Mouse (Mus musculus) G1E (cell line): ENCODE results near the gene Pfdn2. TPM values are rescaled to one million over a fixed set of nuclear protein-coding genes. Genes with fewer than 3 reads are reported as not detected.

Experiments
- ATAC-seq: 2 replicates; pipeline ENCODE4 v1.8.0; 2016; ENCODE audit warnings: mild to moderate bottlenecking; ENCODE audit not compliant: insufficient number of reproducible peaks, poor library complexity, low FRiP score, severe bottlenecking; ENCODE audit errors: extremely low read depth
- DNase-seq: peaks from one replicate; pipeline ENCODE4 v3.0.0; 2012; ENCODE audit warnings: low spot score
- H3K27me3 ChIP-seq: 2 replicates; pipeline ENCODE4 v1.6.1; 2012; ENCODE audit warnings: mild to moderate bottlenecking, low read length, inconsistent platforms; ENCODE audit not compliant: insufficient read depth
- H3K36me3 ChIP-seq: replicated peaks from 2 replicates; pipeline ENCODE3; 2012; ENCODE audit warnings: mild to moderate bottlenecking, inconsistent platforms
- H3K4me1 ChIP-seq: 2 replicates; pipeline ENCODE4 v1.6.1; 2012; ENCODE audit warnings: low read depth, low read length, inconsistent platforms, mixed read lengths; ENCODE audit not compliant: insufficient read depth
- H3K4me3 ChIP-seq: 2 replicates; pipeline ENCODE4 v1.5.1; 2012; ENCODE audit warnings: low read depth, mild to moderate bottlenecking, inconsistent platforms, low read length, moderate library complexity, mixed read lengths
- H3K9me3 ChIP-seq: replicated peaks from 2 replicates; pipeline ENCODE4 v1.6.1; 2012; ENCODE audit warnings: inconsistent platforms
- CTCF ChIP-seq: IDR thresholded peaks from 2 replicates; pipeline ENCODE4 v1.5.1; 2012; ENCODE audit warnings: low read depth, low read length, inconsistent platforms, mixed read lengths
- GATA1 ChIP-seq: IDR thresholded peaks from 2 replicates; pipeline ENCODE4 v1.6.1; 2012; ENCODE audit warnings: borderline replicate concordance, low read length, inconsistent platforms, mixed read lengths
- GATA2 ChIP-seq: IDR thresholded peaks from 2 replicates; pipeline ENCODE4 v1.6.1; 2012; ENCODE audit warnings: low read depth, low read length, inconsistent platforms, borderline replicate concordance
- POLR2AphosphoS5 ChIP-seq: IDR thresholded peaks from 2 replicates; pipeline ENCODE4 v1.6.1; 2012; ENCODE audit warnings: low read depth, low read length, inconsistent platforms; ENCODE audit not compliant: insufficient replicate concordance
- TAL1 ChIP-seq: conservative IDR thresholded peaks from 2 replicates; pipeline ENCODE4 v1.6.1; 2012; ENCODE audit warnings: low read depth, low read length, inconsistent platforms, mixed read lengths
- polyA plus RNA-seq: library from polyadenylated mRNA; stranded (reverse); fragments of >175 nt; gene quantifications from 2 replicates; pipeline ENCODE4 v1.2.3, GENCODE M21; 2012
- total RNA-seq, 2 experiments: library from RNA; stranded (forward) in 1 of 2; stranded (reverse) in 1 of 2; fragments of 200-1000 nt in 1 of 2; fragments of >200 nt in 1 of 2; fragmentation: Nextera tagmentation in 1 of 2; gene quantifications; 2 replicates each; pipeline ENCODE4 v1.2.3; 2014 to 2017

The Pfdn2 gene
- total and polyA plus RNA-seq, 3 experiments = 16.9 to 47.3 (median 22.3) TPM

DNA sequence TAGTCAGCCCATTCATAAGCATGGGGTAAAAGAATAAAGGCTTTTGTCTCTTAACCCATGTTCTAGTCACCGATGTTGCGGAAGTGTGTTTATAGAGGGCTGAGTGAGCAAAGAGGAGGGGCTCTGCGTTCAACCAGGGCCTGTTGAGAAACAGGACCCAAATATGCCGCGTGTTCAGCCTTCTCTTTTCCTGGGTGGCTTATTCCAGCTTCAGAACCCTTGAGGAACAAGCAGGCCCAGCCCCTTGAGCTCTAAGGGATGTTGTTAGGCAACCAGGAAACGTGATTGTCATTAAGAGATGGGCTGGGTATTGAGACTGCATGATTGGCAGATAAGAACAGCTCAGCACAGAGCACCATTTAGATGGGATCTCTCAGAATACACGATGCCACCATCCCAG, 20.5 kb downstream of the Pfdn2 start:
- no peak for ATAC-seq
- peaks cover 10% of the 10 kb centered on the region for H3K4me1 ChIP-seq
- TF ChIP-seq CTCF (no peak), TAL1 (no peak), GATA2 (no peak), GATA1 (no peak), POLR2AphosphoS5 (no peak)
- H3K4me3 ChIP-seq = no peak overlapping the region
- no peaks in the 10 kb centered on the region for H3K9me3 ChIP-seq
- no peak for DNase-seq
- peaks cover 36% of the 10 kb centered on the region for H3K27me3 ChIP-seq
- peaks cover 3% of the 10 kb centered on the region for H3K36me3 ChIP-seq

DNA sequence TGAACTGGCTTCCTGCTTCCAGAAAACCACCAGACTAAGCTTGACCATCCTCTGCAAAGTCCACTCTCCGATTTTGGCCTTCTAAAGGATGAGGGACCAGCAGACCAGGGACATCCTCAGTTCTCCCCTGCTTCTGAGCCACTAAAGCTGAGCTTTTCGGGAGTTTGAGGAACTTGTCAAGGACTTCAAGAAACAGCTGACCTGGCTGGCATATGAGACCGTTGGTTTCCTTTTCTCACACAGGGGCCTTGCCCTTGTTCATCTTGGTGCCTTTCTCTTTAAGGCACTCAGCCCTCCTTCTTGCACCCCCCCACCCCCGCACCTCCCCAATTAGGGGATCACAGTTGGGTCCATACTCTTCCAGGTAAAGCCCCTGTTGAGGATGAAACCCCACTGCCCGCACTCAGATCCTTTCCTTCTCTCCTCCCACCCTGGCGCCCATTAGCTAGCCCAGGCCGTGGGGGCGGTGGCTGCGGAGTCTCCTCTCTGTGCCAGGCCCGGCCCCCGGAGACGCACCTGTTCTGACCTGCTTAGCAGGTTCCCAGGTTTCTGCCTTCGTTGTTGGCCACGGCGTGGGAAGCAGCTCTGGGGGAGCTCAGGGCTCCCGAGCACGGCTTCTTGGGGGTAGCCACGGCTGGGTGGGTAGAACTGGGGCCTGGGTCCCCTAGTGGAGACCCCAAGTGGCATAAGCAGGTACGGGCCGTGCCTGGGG, 24.5 kb downstream of the Pfdn2 start, which contains the start of gene Nectin4:
Nectin4 (plus strand) TSS at position 255 of the 712 bp plus-strand sequence.
- Histone ChIP-seq H3K9me3 (no peaks in the 10 kb centered on the region), H3K27me3 (peaks cover 62% of the 10 kb centered on the region), H3K4me3 (no peak within 1 kb of the TSS), H3K4me1 (peaks cover 5% of the 10 kb centered on the region), H3K36me3 (no peaks in the 10 kb centered on the region)
- ATAC-seq (no peak), DNase-seq (no peak)
- TF ChIP-seq POLR2AphosphoS5 (no peak), CTCF (no peak), GATA2 (no peak), TAL1 (no peak), GATA1 (no peak)

DNA sequence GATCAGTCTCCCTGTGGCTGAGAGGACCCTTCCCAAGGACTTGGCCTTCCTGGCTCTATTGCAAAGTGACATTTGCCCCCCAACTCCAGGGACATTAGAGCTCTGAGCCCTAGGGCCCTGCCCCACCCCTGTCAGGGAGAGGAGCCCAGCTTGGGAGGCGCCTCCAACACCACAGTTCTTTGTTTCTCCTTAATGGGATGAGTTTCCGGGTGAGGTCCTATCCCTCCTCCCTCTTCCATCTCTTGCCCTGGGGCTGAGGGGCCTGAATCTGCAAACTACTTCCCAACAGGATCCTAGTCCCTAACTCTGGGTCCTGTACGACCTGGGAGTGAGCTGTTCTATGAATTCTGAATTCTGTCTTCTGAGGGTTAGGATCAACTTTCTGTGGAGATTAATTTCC, 27.4 kb downstream of the Pfdn2 start:
- no peak for ATAC-seq

DNA sequence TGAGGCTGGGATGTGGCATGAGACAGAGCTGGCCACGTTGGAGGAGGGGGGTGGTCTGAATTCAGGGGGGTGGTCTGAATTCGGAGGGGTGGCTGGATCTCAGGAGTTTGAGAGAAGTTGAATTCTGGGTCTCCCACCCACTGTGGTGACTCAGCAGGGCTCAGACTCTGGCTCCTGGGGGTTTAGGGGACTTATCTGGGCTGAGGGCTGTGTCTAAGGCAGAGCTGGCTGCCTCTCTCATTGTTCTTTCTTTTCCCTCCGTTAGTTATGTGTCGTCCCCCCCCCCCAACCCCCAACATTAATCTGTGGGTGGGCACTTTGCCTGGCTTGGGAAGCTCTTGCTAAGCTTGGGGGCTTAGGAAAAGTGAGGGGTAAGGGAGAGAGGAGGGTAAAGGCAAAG, 28.5 kb downstream of the Pfdn2 start:
- ATAC-seq (no peak), DNase-seq (no peak)
- no peaks in the 10 kb centered on the region for H3K9me3 ChIP-seq
- TF ChIP-seq GATA1 = no peak
- no peak for TF ChIP-seq GATA2
- no peak for TF ChIP-seq POLR2AphosphoS5
- TF ChIP-seq TAL1 = no peak
- no peak for TF ChIP-seq CTCF
- H3K4me1 ChIP-seq = peaks cover 5% of the 10 kb centered on the region
- no peak overlapping the region for H3K4me3 ChIP-seq
- H3K27me3 ChIP-seq = peaks cover 55% of the 10 kb centered on the region
- no peaks in the 10 kb centered on the region for H3K36me3 ChIP-seq

More for the DNA sequence above, 27.4 kb downstream of the Pfdn2 start:
- TF ChIP-seq POLR2AphosphoS5 (no peak), CTCF (no peak)
- Histone ChIP-seq H3K4me1 (peaks cover 5% of the 10 kb centered on the region), H3K9me3 (no peaks in the 10 kb centered on the region), H3K27me3 (peaks cover 56% of the 10 kb centered on the region), H3K4me3 (no peak overlapping the region), H3K36me3 (no peaks in the 10 kb centered on the region)
- no peak for DNase-seq

DNA sequence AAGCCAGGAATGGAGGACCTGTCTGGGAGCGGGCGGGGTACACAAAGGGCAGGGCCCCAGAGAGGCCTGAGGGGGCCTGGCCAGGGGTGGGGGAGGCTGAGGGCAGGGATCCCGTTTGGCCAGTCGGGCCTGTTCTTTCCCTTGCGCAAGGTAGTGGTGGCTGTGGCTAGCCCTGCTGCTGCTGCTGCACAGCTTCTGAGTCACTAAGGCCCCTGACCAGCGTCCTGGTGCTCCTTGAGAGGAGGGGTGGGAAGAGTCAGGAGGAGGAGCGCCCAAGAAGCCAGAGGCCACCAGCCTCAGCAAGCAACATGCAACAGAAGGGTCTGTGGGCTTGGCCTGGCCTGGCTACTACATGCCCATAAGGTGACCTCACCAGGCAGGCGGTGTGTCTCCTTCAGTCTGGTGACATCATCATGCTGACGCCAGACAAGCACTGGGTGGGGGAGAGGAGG, 30.2 kb downstream of the Pfdn2 start:
- Histone ChIP-seq H3K27me3 (peaks cover 55% of the 10 kb centered on the region), H3K4me1 (peaks cover 12% of the 10 kb centered on the region), H3K9me3 (no peaks in the 10 kb centered on the region), H3K36me3 (no peaks in the 10 kb centered on the region), H3K4me3 (no peak overlapping the region)
- DNase-seq = no peak
- no peak for TF ChIP-seq GATA2
- TF ChIP-seq GATA1 = no peak
- TF ChIP-seq TAL1 = no peak
- no peak for ATAC-seq

DNA sequence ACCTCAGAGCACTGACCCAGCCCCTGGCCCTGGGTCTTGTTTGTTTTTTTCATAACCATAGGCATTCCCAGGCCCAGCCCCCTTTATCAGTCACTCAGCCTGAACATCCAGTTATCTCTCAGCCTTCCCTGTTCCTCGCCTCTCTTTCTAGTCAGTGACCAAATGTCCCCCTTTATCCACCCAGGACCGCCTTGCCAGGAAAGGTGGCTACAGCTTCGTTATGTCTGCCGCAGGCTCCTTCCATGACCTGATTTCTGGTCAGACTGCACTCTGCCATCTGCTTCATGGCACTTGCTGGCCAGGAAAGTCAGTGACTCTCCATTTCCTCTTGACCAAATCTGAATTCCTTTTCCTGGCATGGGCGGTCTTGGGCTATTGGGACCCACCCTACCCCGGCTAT, 32.8 kb downstream of the Pfdn2 start:
- TF ChIP-seq GATA2 (no peak), TAL1 (no peak), POLR2AphosphoS5 (no peak), CTCF (no peak), GATA1 (no peak)
- Histone ChIP-seq H3K9me3 (no peaks in the 10 kb centered on the region), H3K4me1 (peaks cover 17% of the 10 kb centered on the region), H3K27me3 (peaks cover 41% of the 10 kb centered on the region), H3K4me3 (no peak overlapping the region), H3K36me3 (no peaks in the 10 kb centered on the region)
- no peak for ATAC-seq
- DNase-seq = no peak

DNA sequence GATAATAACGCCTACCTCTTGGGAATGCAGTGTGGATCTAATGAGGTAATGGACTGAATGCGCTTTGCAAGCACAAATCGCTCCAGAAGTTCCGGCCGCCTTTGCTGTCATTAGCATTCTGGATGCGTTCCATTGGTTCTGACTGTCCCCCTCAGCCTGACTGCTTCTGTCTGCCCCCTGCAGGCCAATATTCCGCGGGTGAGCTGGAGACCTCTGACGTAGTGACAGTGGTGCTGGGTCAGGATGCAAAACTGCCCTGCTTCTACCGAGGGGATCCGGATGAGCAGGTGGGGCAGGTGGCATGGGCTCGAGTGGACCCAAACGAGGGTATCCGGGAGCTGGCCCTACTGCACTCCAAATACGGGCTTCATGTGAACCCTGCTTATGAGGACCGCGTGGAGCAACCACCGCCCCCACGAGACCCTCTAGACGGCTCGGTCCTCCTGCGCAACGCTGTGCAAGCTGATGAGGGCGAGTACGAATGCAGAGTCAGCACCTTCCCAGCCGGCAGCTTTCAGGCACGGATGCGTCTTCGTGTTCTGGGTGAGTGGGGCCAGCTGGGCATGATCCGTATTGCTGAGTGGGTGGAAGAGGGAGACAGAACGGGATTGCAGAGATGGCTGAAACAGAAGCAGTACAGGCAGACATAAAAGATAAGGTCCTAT, 34.6 kb downstream of the Pfdn2 start:
- ATAC-seq = peak; percentile 63
- TF ChIP-seq TAL1 = no peak
- no peak for TF ChIP-seq CTCF
- TF ChIP-seq GATA1 = no peak
- TF ChIP-seq GATA2 = no peak
- no peak for TF ChIP-seq POLR2AphosphoS5
- H3K9me3 ChIP-seq = no peaks in the 10 kb centered on the region
- H3K27me3 ChIP-seq = peaks cover 42% of the 10 kb centered on the region
- no peaks in the 10 kb centered on the region for H3K36me3 ChIP-seq
- no peak for DNase-seq
- H3K4me1 ChIP-seq = peaks cover 19% of the 10 kb centered on the region
- no peak overlapping the region; the same call in 1 of the 2 replicates for H3K4me3 ChIP-seq
